Mouse (Mus musculus) Patski (cell line): ENCODE data around the gene Ccsap. TPM values are rescaled to one million over a fixed set of nuclear protein-coding genes. Genes with fewer than 3 reads are reported as not detected.

Source experiments
- ATAC-seq: fragments of 100-300 bp; one replicate; pipeline ENCODE4 v1.8.0; 2021
- CTCF ChIA-PET: fragments of 350-600 bp; sonication (Branson Sonifier 250); formaldehyde crosslinking; loops from one replicate; lab custom pipeline; 2022; ENCODE audit warnings: inconsistent platforms; lab: Charles Lee
- POLR2A ChIA-PET: fragments of 350-600 bp; sonication (Branson Sonifier 250); formaldehyde crosslinking; loops from one replicate; lab custom pipeline; 2022; ENCODE audit warnings: antibody characterized with exemption, inconsistent platforms; lab: Charles Lee
- DNase-seq: peaks from one replicate; pipeline ENCODE4 v3.0.0-alpha.2; 2011; ENCODE audit warnings: low read depth, low spot score
- H3K27me3 ChIP-seq: fragments of 371-371 bp; one replicate; pipeline ENCODE4 v1.5.1; 2021
- CTCF ChIP-seq: fragments of 100-300 bp; IDR thresholded peaks from one replicate; pipeline ENCODE4 v1.5.1; 2021
- in situ Hi-C: fragments of 300-500 bp; cut with MboI; formaldehyde crosslinking; loops from 3 replicates; pipeline ENCODE4 v1.11.1; 2018; ENCODE audit warnings: low pct_unique_long_range_greater_than_20kb, mixed read lengths
- polyA plus RNA-seq: library from polyadenylated mRNA; unstranded; gene quantifications from one replicate; pipeline ENCODE4 v1.2.3, GENCODE M21; 2021

Ccsap gene
- 4.9 TPM for polyA plus RNA-seq

- in situ Hi-C loops: no loop called here
- ATAC-seq (peak; percentile 51), DNase-seq (no peak)
- ChIA-PET CTCF (no interaction called here), POLR2A (no interaction called here)
- TF ChIP-seq CTCF: no peak
- H3K27me3 ChIP-seq: peaks cover 12% of the 10 kb centered on the region
Observed at GRCm38 (mm10) chr8:123859648-123860259, at the start of gene Ccsap. Gene Ccsap (minus strand): TSS chr8:123860209.

- H3K27me3 ChIP-seq: no peaks in the 10 kb centered on the region
- ChIA-PET CTCF (no interaction called here), POLR2A (no interaction called here)
- TF ChIP-seq CTCF: no peak
- DNase-seq: no peak
- no peak for ATAC-seq
- in situ Hi-C loops: no loop called here
Observed at GRCm38 (mm10) chr8:123907604-123908003, 47.6 kb upstream of the Ccsap start.

GRCm38 (mm10) chr8:123902653-123903052 is 42.6 kb upstream of the Ccsap start:
- POLR2A ChIA-PET: no interaction called here

GRCm38 (mm10) chr8:123899366-123899765 is 39.4 kb upstream of the Ccsap start:
- ATAC-seq (no peak), DNase-seq (no peak)
- POLR2A ChIA-PET: no interaction called here
- in situ Hi-C loops: no loop called here
- H3K27me3 ChIP-seq: no peaks in the 10 kb centered on the region
- CTCF ChIA-PET: no interaction called here
- no peak for TF ChIP-seq CTCF

More at GRCm38 (mm10) chr8:123902653-123903052, 42.6 kb upstream of the Ccsap start:
- CTCF ChIA-PET: no interaction called here
- TF ChIP-seq CTCF: no peak
- no peaks in the 10 kb centered on the region for H3K27me3 ChIP-seq
- ATAC-seq: no peak
- no peak for DNase-seq
- in situ Hi-C loops: no loop called here

GRCm38 (mm10) chr8:123898576-123898975 is 38.6 kb upstream of the Ccsap start:
- DNase-seq: no peak
- CTCF ChIA-PET: no interaction called here
- POLR2A ChIA-PET: no interaction called here

GRCm38 (mm10) chr8:123896774-123897173 is 36.8 kb upstream of the Ccsap start:
- ATAC-seq (no peak), DNase-seq (no peak)
- in situ Hi-C loops: no loop called here
- H3K27me3 ChIP-seq: peaks cover 4% of the 10 kb centered on the region
- POLR2A ChIA-PET: no interaction called here
- CTCF ChIA-PET: interaction anchor here (2.8 kb wide), 1 partner anchor 28 kb away, joined by 11 read pairs; no protein-coding TSS in a partner anchor
- no peak for TF ChIP-seq CTCF

More at GRCm38 (mm10) chr8:123898576-123898975, 38.6 kb upstream of the Ccsap start:
- H3K27me3 ChIP-seq: no peaks in the 10 kb centered on the region
- in situ Hi-C loops: no loop called here
- no peak for TF ChIP-seq CTCF
- ATAC-seq: no peak

- in situ Hi-C loops: no loop called here
- TF ChIP-seq CTCF: no peak
- ChIA-PET CTCF (interaction anchor here (2.8 kb wide), 1 partner anchor 28 kb away, joined by 11 read pairs; no protein-coding TSS in a partner anchor), POLR2A (no interaction called here)
- DNase-seq: no peak
- peaks cover 6% of the 10 kb centered on the region for H3K27me3 ChIP-seq
- ATAC-seq: no peak
Observed at GRCm38 (mm10) chr8:123896366-123896761, 36.4 kb upstream of the Ccsap start.

GRCm38 (mm10) chr8:123895680-123896365 is 35.8 kb upstream of the Ccsap start:
- CTCF ChIA-PET: interaction anchor here (2.8 kb wide), 1 partner anchor 29 kb away, joined by 11 read pairs; no protein-coding TSS in a partner anchor
- TF ChIP-seq CTCF: no peak
- POLR2A ChIA-PET: no interaction called here
- in situ Hi-C loops: no loop called here
- no peak for ATAC-seq
- peaks cover 6% of the 10 kb centered on the region for H3K27me3 ChIP-seq
- DNase-seq: no peak

- CTCF ChIA-PET: interaction anchor here (2.8 kb wide), 1 partner anchor 30 kb away, joined by 11 read pairs; no protein-coding TSS in a partner anchor
- ATAC-seq: no peak
Observed at GRCm38 (mm10) chr8:123895230-123895629, 35.2 kb upstream of the Ccsap start.

GRCm38 (mm10) chr8:123894502-123895097 is 34.6 kb upstream of the Ccsap start, which contains the start of gene Acta1:
Gene Acta1 (minus strand): TSS chr8:123894751.
- ChIA-PET POLR2A (no interaction called here), CTCF (no interaction called here)
- H3K27me3 ChIP-seq: peaks cover 6% of the 10 kb centered on the region
- no peak for DNase-seq
- in situ Hi-C loops: no loop called here
- no peak for TF ChIP-seq CTCF
- no peak for ATAC-seq

More at GRCm38 (mm10) chr8:123895230-123895629, 35.2 kb upstream of the Ccsap start:
- no peak for DNase-seq
- peaks cover 6% of the 10 kb centered on the region for H3K27me3 ChIP-seq
- in situ Hi-C loops: no loop called here
- TF ChIP-seq CTCF: no peak
- POLR2A ChIA-PET: no interaction called here

- POLR2A ChIA-PET: no interaction called here
- no peak for TF ChIP-seq CTCF
- DNase-seq: no peak
Observed at GRCm38 (mm10) chr8:123893413-123893812, 33.4 kb upstream of the Ccsap start.

More at GRCm38 (mm10) chr8:123893413-123893812, 33.4 kb upstream of the Ccsap start:
- in situ Hi-C loops: no loop called here
- H3K27me3 ChIP-seq: peaks cover 6% of the 10 kb centered on the region
- CTCF ChIA-PET: no interaction called here
- no peak for ATAC-seq
